In genomic region chr12:7919709-7920324, GRCm38 (mm10) we compare ENCODE assay signal across 25 mouse cellular contexts. TPM values are rescaled to one million over a fixed set of nuclear protein-coding genes. Genes with fewer than 3 reads are reported as not detected.
DNase-seq lines count a peak whose midpoint lies in the region; ATAC-seq and TF ChIP-seq lines count a peak whose summit lies in the region.
"Had no signal": no experiment of that assay in that cellular context is flagged by ENCODE, and none has a peak within 500 bp of the region (broad histone marks: within the 10 kb centered on the region; RNA-seq: fewer than 3 reads in every experiment).

No protein-coding gene starts in this region.

- no peaks in the 10 kb centered on the region for H3K27me3 ChIP-seq in kidney, embryonic 16.5 days (ENCODE audit: insufficient read depth, low read length)
- H3K27me3 ChIP-seq in intestine, embryonic 15.5 days (replicated peaks), result no peaks in the 10 kb centered on the region
- no peaks in the 10 kb centered on the region for H3K27me3 ChIP-seq in myocyte (ENCODE audit: control insufficient read depth, insufficient read depth, insufficient read length)
- H3K27me3 ChIP-seq: forebrain, embryonic 12.5 days; heart, embryonic 12.5 days; hindbrain, embryonic 13.5 days had no signal

- no peak overlapping the region for H3K9ac ChIP-seq in kidney, embryonic 16.5 days (replicated peaks; ENCODE audit: low read length)
- H3K9ac ChIP-seq in intestine, embryonic 15.5 days, result no peak overlapping the region
- H3K9ac ChIP-seq: forebrain, embryonic 12.5 days; heart, embryonic 12.5 days; hindbrain, embryonic 13.5 days; lung, embryonic 14.5 days had no signal

- H3K4me1 ChIP-seq in kidney, embryonic 16.5 days (ENCODE audit: insufficient read depth, low read length), result no peaks in the 10 kb centered on the region
- H3K4me1 ChIP-seq in intestine, embryonic 15.5 days (replicated peaks), result no peaks in the 10 kb centered on the region
- H3K4me1 ChIP-seq: embryonic facial prominence, embryonic 10.5 days; forebrain, embryonic 12.5 days; hindbrain, embryonic 13.5 days; limb, embryonic 10.5 days; midbrain, embryonic 10.5 days had no signal

- no peak overlapping the region for H3ac ChIP-seq in myocyte (ENCODE audit: control insufficient read depth, insufficient read length)

- no peak overlapping the region for H3K4me2 ChIP-seq in kidney, embryonic 16.5 days (replicated peaks; ENCODE audit: low read depth, low read length)
- peak overlapping the region; percentile 17; the same call in 1 of the 2 replicates for H3K4me2 ChIP-seq in intestine, embryonic 15.5 days (replicated peaks)
- H3K4me2 ChIP-seq in myocyte (ENCODE audit: low read depth), result peak overlapping the region; percentile 9
- H3K4me2 ChIP-seq: forebrain, embryonic 12.5 days; heart, embryonic 12.5 days; hindbrain, embryonic 13.5 days; lung, embryonic 14.5 days had no signal

- DNase-seq in kidney, adult 8-10 months, result peak; percentile 55 to 60
- DNase-seq in 3T3-L1 (ENCODE audit: low read depth, low spot score), result peak; percentile 40
- no peak for DNase-seq in cerebellum, postnatal 10 days
- DNase-seq in adrenal gland, postnatal 14 days, result no peak
- DNase-seq: cerebellum, adult 2 months; gastrocnemius, adult 2 months; heart, postnatal 14 days; lung, embryonic 14.5 days; retina, postnatal 1 day; right cerebral cortex, postnatal 4 days; thymus, postnatal 14 days had no signal

- WGBS in kidney, embryonic 16.5 days, result 83% methylated on average over 2 of the region's 2 CpGs
- 48% methylated on average over 2 of the region's 2 CpGs for WGBS in intestine, embryonic 15.5 days

- no peaks in the 10 kb centered on the region; the same call in 1 of the 2 replicates for H3K9me3 ChIP-seq in kidney, embryonic 16.5 days (ENCODE audit: low read length)
- no peaks in the 10 kb centered on the region for H3K9me3 ChIP-seq in intestine, embryonic 15.5 days
- H3K9me3 ChIP-seq: embryonic facial prominence, embryonic 10.5 days; forebrain, embryonic 12.5 days; heart, embryonic 12.5 days; hindbrain, embryonic 13.5 days; limb, embryonic 10.5 days; midbrain, embryonic 10.5 days had no signal

- no peak for TF ChIP-seq POLR2A in myocyte (IDR thresholded peaks at IDR 0.05; ENCODE audit: insufficient read length, low read depth)

- no peaks in the 10 kb centered on the region for H3K79me2 ChIP-seq in myocyte (ENCODE audit: control insufficient read depth, insufficient read depth)

- no peak overlapping the region for H3K4me3 ChIP-seq in kidney, embryonic 16.5 days (ENCODE audit: low read length)
- H3K4me3 ChIP-seq in intestine, embryonic 15.5 days (replicated peaks), result no peak overlapping the region
- no peak overlapping the region for H3K4me3 ChIP-seq in myocyte
- H3K4me3 ChIP-seq: embryonic facial prominence, embryonic 10.5 days; forebrain, embryonic 12.5 days; gastrocnemius, adult 2 months; heart, embryonic 12.5 days; hindbrain, embryonic 13.5 days; limb, embryonic 10.5 days; midbrain, embryonic 10.5 days had no signal

- H3K36me3 ChIP-seq in kidney, embryonic 16.5 days (ENCODE audit: insufficient read depth, low read length), result no peaks in the 10 kb centered on the region
- no peaks in the 10 kb centered on the region for H3K36me3 ChIP-seq in intestine, embryonic 15.5 days
- no peaks in the 10 kb centered on the region for H3K36me3 ChIP-seq in myocyte (ENCODE audit: control insufficient read depth, insufficient read depth)
- H3K36me3 ChIP-seq: embryonic facial prominence, embryonic 10.5 days; forebrain, embryonic 12.5 days; heart, embryonic 12.5 days; hindbrain, embryonic 13.5 days; limb, embryonic 10.5 days; midbrain, embryonic 10.5 days had no signal

- no peak overlapping the region for H3K27ac ChIP-seq in kidney, embryonic 16.5 days (ENCODE audit: low read length)
- H3K27ac ChIP-seq in intestine, embryonic 15.5 days, result peak overlapping the region; percentile 67; the same call in 1 of the 2 replicates
- H3K27ac ChIP-seq: embryonic facial prominence, embryonic 10.5 days; forebrain, embryonic 12.5 days; gastrocnemius, adult 2 months; hindbrain, embryonic 13.5 days; limb, embryonic 10.5 days; macrophage; midbrain, embryonic 10.5 days had no signal

- ATAC-seq in kidney, embryonic 16.5 days (ENCODE audit: low FRiP score, low TSS enrichment), result no peak
- ATAC-seq in intestine, embryonic 15.5 days, result peak; percentile 93
- ATAC-seq: inflammation-experienced regulatory T-cells, adult 6 months had no signal

TF ChIP-seq in myocyte, 11 proteins besides CTCF, POLR2A, EP300 and RAD21:
- TF ChIP-seq TCF12 (IDR thresholded peaks at IDR 0.05; ENCODE audit: insufficient read depth, poor library complexity, severe bottlenecking) (no peak), MYOD1 (IDR thresholded peaks at IDR 0.05; ENCODE audit: control insufficient read depth in 1 of 3, insufficient read length in 2 of 3, low read depth in 2 of 3) (no peak)
TF ChIP-seq in myocyte: peak in this region for 0.

RNA-seq across cellular contexts. Expression of gene Apob, which starts 57.6 kb away (rescaled TPM):
- polyA plus RNA-seq in kidney, embryonic 16.5 days (2015; fragmentation: Nextera tagmentation; extraction: Ambion mirVana), result 0.36 and 0.42 TPM in 2 replicates
- 54.4 and 55.7 TPM in 2 replicates for polyA plus RNA-seq in intestine, embryonic 15.5 days (2015; fragmentation: Nextera tagmentation; extraction: Ambion mirVana)
- polyA plus RNA-seq in myocyte (2012; fragmentation: generic; extraction: Trizol), result 0.01 TPM
- total RNA-seq in adrenal gland, postnatal 14 days (2021), result 21.4 and 393 TPM in 2 replicates
- total RNA-seq: granulocyte monocyte progenitor cell, adult 5-6 weeks; left cerebral cortex, adult 18-20 months had no signal
- polyA plus RNA-seq: forebrain, embryonic 12.5 days; macrophage; midbrain, postnatal 0 days had no signal

Comparison
In these comparisons a context has a peak if more than half of its experiments do, and no peak if none do; other contexts are left out.
1. DNase-seq: peak in kidney, adult 8-10 months (2 of 2) and 3T3-L1 (single experiment); none in cerebellum, postnatal 10 days (0 of 2) and adrenal gland, postnatal 14 days (single experiment).
2. RNA of gene Apob, which starts 57.6 kb away (polyA plus RNA-seq): 54.4 to 55.7 TPM in intestine, embryonic 15.5 days; 0.36 to 0.42 TPM in kidney, embryonic 16.5 days and 0.01 TPM in myocyte (single experiment); every median in the first group is over 10 times any median in the second.